Mouse (Mus musculus): ENCODE results near the gene Dcxr. TPM values are rescaled to one million over a fixed set of nuclear protein-coding genes. Genes with fewer than 3 reads are reported as not detected.

Gene Dcxr
- polyA plus RNA-seq, 1 experiment from 2014 or later: 14.3 TPM

GRCm38 (mm10) chr11:120722761-120723382 is 4.2 kb downstream of the Dcxr start:
- Histone ChIP-seq H3K9me3 (ENCODE audit: control insufficient read depth, low read length) (no peaks in the 10 kb centered on the region), H3K4me2 (replicated peaks; ENCODE audit: low read depth, low read length) (no peak overlapping the region), H3K4me3 (ENCODE audit: low read depth, low read length) (no peak overlapping the region), H3K27me3 (ENCODE audit: control insufficient read depth, insufficient read depth, low read length) (peaks cover 2% of the 10 kb centered on the region), H3K9ac (ENCODE audit: low read depth, low read length) (no peak overlapping the region), H3K36me3 (ENCODE audit: control insufficient read depth, insufficient read depth, low read length) (peaks cover 2% of the 10 kb centered on the region; the same call in 1 of the 2 replicates), H3K4me1 (replicated peaks; ENCODE audit: control insufficient read depth, insufficient read depth, low read length) (peaks cover 10% of the 10 kb centered on the region), H3K27ac (ENCODE audit: low read depth, low read length) (no peak overlapping the region)
- WGBS: 86% methylated on average over 11 of the region's 11 CpGs
- no peak for ATAC-seq (ENCODE audit: low FRiP score)
- DNase-seq (ENCODE audit: low spot score): no peak

GRCm38 (mm10) chr11:120722067-120722630 is 4.9 kb downstream of the Dcxr start:
- Histone ChIP-seq H3K27me3 (ENCODE audit: control insufficient read depth, insufficient read depth, low read length) (peaks cover 2% of the 10 kb centered on the region), H3K4me3 (ENCODE audit: low read depth, low read length) (peak overlapping the region; percentile 52), H3K9me3 (ENCODE audit: control insufficient read depth, low read length) (no peaks in the 10 kb centered on the region), H3K36me3 (ENCODE audit: control insufficient read depth, insufficient read depth, low read length) (peaks cover 4% of the 10 kb centered on the region; the same call in 1 of the 2 replicates), H3K4me1 (replicated peaks; ENCODE audit: control insufficient read depth, insufficient read depth, low read length) (peaks cover 10% of the 10 kb centered on the region), H3K9ac (ENCODE audit: low read depth, low read length) (peak overlapping the region; percentile 72), H3K4me2 (replicated peaks; ENCODE audit: low read depth, low read length) (peak overlapping the region; percentile 88), H3K27ac (ENCODE audit: low read depth, low read length) (no peak overlapping the region; the same call in 1 of the 2 replicates)
- 21% methylated on average over 21 of the region's 21 CpGs for WGBS
- DNase-seq (ENCODE audit: low spot score) (no peak), ATAC-seq (ENCODE audit: low FRiP score) (no peak)

DNA sequence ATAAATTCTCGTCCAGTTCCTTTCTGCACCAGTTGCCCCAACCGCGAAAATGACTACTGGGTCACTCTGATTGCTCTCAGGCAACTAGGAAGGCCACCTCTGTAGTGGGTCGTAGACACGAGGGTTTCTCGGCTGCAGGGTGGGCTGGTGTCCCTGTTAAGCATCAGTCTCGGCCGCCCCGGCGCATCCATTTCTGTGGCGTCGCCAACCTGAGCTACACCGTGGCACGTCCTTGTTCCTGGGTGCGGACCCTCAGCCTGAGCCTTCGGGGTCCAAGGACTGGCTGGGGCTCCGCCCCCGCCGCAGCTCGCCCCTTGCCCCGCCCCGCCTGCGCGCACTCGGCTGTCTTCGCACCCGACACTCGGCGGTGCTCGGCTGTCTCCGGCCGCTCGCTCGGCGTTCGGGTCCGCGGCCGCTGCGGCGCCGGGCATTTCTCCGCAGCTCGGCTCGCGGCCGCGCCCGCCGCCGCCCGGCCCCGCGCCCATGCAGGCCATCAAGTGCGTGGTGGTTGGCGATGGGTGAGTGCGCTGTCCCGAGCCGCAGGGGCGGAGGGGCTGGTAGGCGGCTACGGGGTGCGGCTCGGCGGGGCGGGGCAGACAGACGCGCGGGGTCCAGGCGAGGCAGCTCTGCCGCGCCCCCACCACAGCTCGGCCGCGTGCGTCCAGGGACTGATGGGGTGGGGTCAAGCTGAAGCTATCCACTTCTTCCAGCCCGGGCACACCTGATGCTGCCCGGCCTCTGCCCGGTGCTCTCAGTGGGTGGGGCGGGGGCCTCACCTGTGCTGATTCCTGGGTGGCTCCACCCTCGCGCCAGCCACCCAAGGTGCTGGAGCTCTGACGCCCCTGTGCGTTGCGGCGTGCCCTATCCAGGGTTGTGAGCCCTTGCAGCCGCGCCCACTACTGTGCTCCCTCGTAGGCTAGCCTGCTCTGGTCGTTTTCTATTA is 5.7 kb downstream of the Dcxr start, which contains the start of gene Rac3:
Gene Rac3, plus strand, starts transcription at position 347 of the 943 bp plus-strand sequence.
- no peak within 1 kb of the TSS; the same call in 1 of the 2 replicates for H3K27ac ChIP-seq (ENCODE audit: low read depth, low read length)
- ATAC-seq (ENCODE audit: low FRiP score) (peak; percentile 83), DNase-seq (ENCODE audit: low spot score) (peak; percentile 87)
- H3K9ac ChIP-seq (ENCODE audit: low read depth, low read length): peak within 1 kb of the TSS; percentile 72
- WGBS: 1% methylated on average over 87 of the region's 90 CpGs
- H3K9me3 ChIP-seq (ENCODE audit: control insufficient read depth, low read length): no peaks in the 10 kb centered on the region
- peak within 1 kb of the TSS; percentile 88 for H3K4me2 ChIP-seq (replicated peaks; ENCODE audit: low read depth, low read length)
- H3K27me3 ChIP-seq (ENCODE audit: control insufficient read depth, insufficient read depth, low read length): peaks cover 2% of the 10 kb centered on the region
- H3K4me1 ChIP-seq (replicated peaks; ENCODE audit: control insufficient read depth, insufficient read depth, low read length): peaks cover 10% of the 10 kb centered on the region
- H3K36me3 ChIP-seq (ENCODE audit: control insufficient read depth, insufficient read depth, low read length): peaks cover 5% of the 10 kb centered on the region; the same call in 1 of the 2 replicates
- H3K4me3 ChIP-seq (ENCODE audit: low read depth, low read length): peak within 1 kb of the TSS; percentile 52

- peaks cover 10% of the 10 kb centered on the region for H3K4me1 ChIP-seq (replicated peaks; ENCODE audit: control insufficient read depth, insufficient read depth, low read length)
- no peak overlapping the region for H3K27ac ChIP-seq (ENCODE audit: low read depth, low read length)
- 12% methylated on average over 17 of the region's 17 CpGs for WGBS
- H3K4me3 ChIP-seq (ENCODE audit: low read depth, low read length): peak overlapping the region; percentile 52
- H3K9me3 ChIP-seq (ENCODE audit: control insufficient read depth, low read length): no peaks in the 10 kb centered on the region
- ATAC-seq (ENCODE audit: low FRiP score): peak; percentile 46; the same call in 1 of the 2 replicates
- peaks cover 2% of the 10 kb centered on the region for H3K27me3 ChIP-seq (ENCODE audit: control insufficient read depth, insufficient read depth, low read length)
- H3K4me2 ChIP-seq (replicated peaks; ENCODE audit: low read depth, low read length): peak overlapping the region; percentile 88
- DNase-seq (ENCODE audit: low spot score): peak; percentile 95
- H3K9ac ChIP-seq (ENCODE audit: low read depth, low read length): peak overlapping the region; percentile 72
- peaks cover 5% of the 10 kb centered on the region; the same call in 1 of the 2 replicates for H3K36me3 ChIP-seq (ENCODE audit: control insufficient read depth, insufficient read depth, low read length)
Observed at GRCm38 (mm10) chr11:120720450-120720849, 6.6 kb downstream of the Dcxr start.

DNA sequence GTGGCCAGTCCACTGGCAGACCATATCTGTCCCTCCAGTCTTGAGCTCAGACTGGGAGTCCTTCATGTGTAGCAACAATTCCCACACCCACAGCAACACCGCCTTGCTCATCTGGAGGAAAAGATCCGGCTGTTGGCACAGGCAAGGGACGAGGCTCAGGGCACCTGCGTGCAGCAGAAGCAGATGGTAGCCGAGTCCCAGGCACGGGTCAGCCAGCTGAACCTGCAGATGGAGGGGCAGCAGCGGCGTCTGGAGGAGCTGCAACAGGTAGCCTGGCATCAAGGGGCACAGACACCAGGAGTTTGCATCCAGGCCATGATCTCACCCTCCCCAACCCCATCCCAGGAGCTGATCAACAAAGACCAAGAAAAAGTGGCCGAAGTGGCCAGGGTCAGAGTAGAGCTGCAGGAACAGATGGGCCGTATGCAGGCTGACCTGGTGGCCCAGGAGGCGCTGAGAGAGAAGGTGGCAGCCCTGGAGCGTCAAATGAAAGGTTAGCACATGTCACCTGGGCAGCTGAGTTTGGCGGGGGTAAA is 7.2 kb downstream of the Dcxr start:
- H3K9me3 ChIP-seq (ENCODE audit: control insufficient read depth, low read length): no peaks in the 10 kb centered on the region
- DNase-seq (ENCODE audit: low spot score): no peak
- H3K27ac ChIP-seq (ENCODE audit: low read depth, low read length): no peak overlapping the region
- H3K4me2 ChIP-seq (replicated peaks; ENCODE audit: low read depth, low read length): no peak overlapping the region
- no peak overlapping the region for H3K9ac ChIP-seq (ENCODE audit: low read depth, low read length)
- H3K36me3 ChIP-seq (ENCODE audit: control insufficient read depth, insufficient read depth, low read length): peaks cover 5% of the 10 kb centered on the region; the same call in 1 of the 2 replicates
- H3K4me1 ChIP-seq (replicated peaks; ENCODE audit: control insufficient read depth, insufficient read depth, low read length): peaks cover 10% of the 10 kb centered on the region
- ATAC-seq (ENCODE audit: low FRiP score): no peak
- H3K27me3 ChIP-seq (ENCODE audit: control insufficient read depth, insufficient read depth, low read length): peaks cover 2% of the 10 kb centered on the region
- H3K4me3 ChIP-seq (ENCODE audit: low read depth, low read length): no peak overlapping the region
- 89% methylated on average over 13 of the region's 13 CpGs for WGBS

DNA sequence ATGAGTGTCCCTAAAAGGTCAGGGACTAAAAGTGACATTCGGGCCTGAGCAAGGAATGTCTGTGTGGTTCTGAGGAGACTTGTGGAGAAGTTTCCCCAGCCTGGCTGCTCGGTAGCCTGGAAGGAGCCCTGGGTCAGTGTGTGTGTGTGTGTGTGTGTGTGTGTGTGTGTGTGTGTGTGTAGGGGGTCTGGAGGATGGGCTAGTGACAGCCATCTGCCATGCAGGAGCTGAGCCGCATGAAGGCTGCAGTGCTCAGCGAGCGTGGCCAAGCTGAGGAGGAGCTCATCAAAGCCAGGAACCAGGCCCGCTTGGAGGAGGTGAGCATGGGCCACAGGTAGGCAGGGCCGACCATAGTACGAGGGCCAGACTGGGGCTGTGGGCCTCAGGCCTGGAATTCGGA is 7.8 kb downstream of the Dcxr start:
- peaks cover 15% of the 10 kb centered on the region for H3K4me1 ChIP-seq (replicated peaks; ENCODE audit: control insufficient read depth, insufficient read depth, low read length)
- no peak overlapping the region for H3K4me3 ChIP-seq (ENCODE audit: low read depth, low read length)
- peaks cover 2% of the 10 kb centered on the region for H3K27me3 ChIP-seq (ENCODE audit: control insufficient read depth, insufficient read depth, low read length)
- H3K4me2 ChIP-seq (replicated peaks; ENCODE audit: low read depth, low read length): no peak overlapping the region
- H3K36me3 ChIP-seq (ENCODE audit: control insufficient read depth, insufficient read depth, low read length): peaks cover 5% of the 10 kb centered on the region; the same call in 1 of the 2 replicates
- DNase-seq (ENCODE audit: low spot score) (no peak), ATAC-seq (ENCODE audit: low FRiP score) (no peak)
- WGBS: 87% methylated on average over 9 of the region's 9 CpGs
- no peak overlapping the region for H3K27ac ChIP-seq (ENCODE audit: low read depth, low read length)
- no peak overlapping the region for H3K9ac ChIP-seq (ENCODE audit: low read depth, low read length)
- no peaks in the 10 kb centered on the region for H3K9me3 ChIP-seq (ENCODE audit: control insufficient read depth, low read length)

GRCm38 (mm10) chr11:120715131-120715530 is 11.9 kb downstream of the Dcxr start:
- no peak overlapping the region for H3K9ac ChIP-seq (ENCODE audit: low read depth, low read length)
- no peak for DNase-seq (ENCODE audit: low spot score)
- H3K4me3 ChIP-seq (ENCODE audit: low read depth, low read length): no peak overlapping the region

DNA sequence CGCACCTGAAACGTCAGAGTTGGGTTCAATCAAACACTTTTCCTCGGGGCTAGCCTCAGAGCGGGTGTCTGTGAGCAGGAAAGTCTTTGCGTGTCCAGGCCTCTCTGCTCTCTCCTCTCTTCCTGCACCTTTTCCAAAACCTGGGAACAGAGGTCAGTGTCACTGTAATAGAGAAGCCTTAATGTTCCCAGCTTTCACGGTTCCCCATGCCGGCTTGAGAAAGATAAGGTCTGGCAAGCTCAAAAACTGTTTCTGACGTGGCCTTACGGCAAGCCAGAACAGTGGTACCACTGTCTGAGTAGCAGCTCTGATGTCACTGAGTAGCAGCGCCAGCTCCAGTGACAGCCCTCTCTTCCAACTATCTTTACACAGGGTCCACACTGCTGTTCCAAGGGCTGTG is 12.5 kb downstream of the Dcxr start:
- no peak for ATAC-seq (ENCODE audit: low FRiP score)
- H3K27me3 ChIP-seq (ENCODE audit: control insufficient read depth, insufficient read depth, low read length): no peaks in the 10 kb centered on the region
- H3K4me2 ChIP-seq (replicated peaks; ENCODE audit: low read depth, low read length): peak overlapping the region; percentile 94
- H3K9ac ChIP-seq (ENCODE audit: low read depth, low read length): peak overlapping the region; percentile 83
- peak overlapping the region; percentile 53 for H3K4me3 ChIP-seq (ENCODE audit: low read depth, low read length)
- H3K27ac ChIP-seq (ENCODE audit: low read depth, low read length): no peak overlapping the region
- 68% methylated on average over 10 of the region's 10 CpGs for WGBS
- no peak for DNase-seq (ENCODE audit: low spot score)
- peaks cover 11% of the 10 kb centered on the region for H3K4me1 ChIP-seq (replicated peaks; ENCODE audit: control insufficient read depth, insufficient read depth, low read length)
- H3K36me3 ChIP-seq (ENCODE audit: control insufficient read depth, insufficient read depth, low read length): peaks cover 5% of the 10 kb centered on the region; the same call in 1 of the 2 replicates
- no peaks in the 10 kb centered on the region for H3K9me3 ChIP-seq (ENCODE audit: control insufficient read depth, low read length)

More at GRCm38 (mm10) chr11:120715131-120715530, 11.9 kb downstream of the Dcxr start:
- Histone ChIP-seq H3K4me1 (replicated peaks; ENCODE audit: control insufficient read depth, insufficient read depth, low read length) (peaks cover 11% of the 10 kb centered on the region), H3K4me2 (replicated peaks; ENCODE audit: low read depth, low read length) (no peak overlapping the region), H3K9me3 (ENCODE audit: control insufficient read depth, low read length) (no peaks in the 10 kb centered on the region), H3K36me3 (ENCODE audit: control insufficient read depth, insufficient read depth, low read length) (peaks cover 5% of the 10 kb centered on the region; the same call in 1 of the 2 replicates), H3K27ac (ENCODE audit: low read depth, low read length) (no peak overlapping the region), H3K27me3 (ENCODE audit: control insufficient read depth, insufficient read depth, low read length) (no peaks in the 10 kb centered on the region)
- 90% methylated on average over 9 of the region's 9 CpGs for WGBS
- no peak for ATAC-seq (ENCODE audit: low FRiP score)
